ENCODE assay signal across 29 mouse cellular contexts in genomic region chr11:112442639-112443038, GRCm38 (mm10).
"Had no signal": no experiment of that assay in that cellular context is flagged by ENCODE, and none has a peak within 500 bp of the region (broad histone marks: within the 10 kb centered on the region; RNA-seq: fewer than 3 reads in every experiment).

No protein-coding gene starts in this region.

- H3K4me1 ChIP-seq: limb, embryonic 10.5 days; limb, embryonic 12.5 days; limb, embryonic 15.5 days; liver, embryonic 12.5 days; liver, embryonic 13.5 days; liver, embryonic 15.5 days; lung, embryonic 15.5 days; megakaryocyte, embryonic 14.5 days; midbrain, embryonic 10.5 days; midbrain, embryonic 12.5 days; midbrain, embryonic 13.5 days; midbrain, embryonic 15.5 days; neural tube, embryonic 12.5 days; neural tube, embryonic 13.5 days had no signal

- H3K36me3 ChIP-seq: limb, embryonic 10.5 days; limb, embryonic 12.5 days; limb, embryonic 13.5 days; limb, embryonic 15.5 days; liver, embryonic 12.5 days; liver, embryonic 13.5 days; liver, embryonic 15.5 days; lung, embryonic 15.5 days; midbrain, embryonic 10.5 days; midbrain, embryonic 12.5 days; midbrain, embryonic 13.5 days; midbrain, embryonic 15.5 days; neural tube, embryonic 12.5 days; neural tube, embryonic 13.5 days had no signal

- H3K27me3 ChIP-seq: limb, embryonic 12.5 days; limb, embryonic 13.5 days; limb, embryonic 15.5 days; liver, embryonic 12.5 days; liver, embryonic 13.5 days; liver, embryonic 15.5 days; lung, embryonic 15.5 days; megakaryocyte, embryonic 14.5 days; midbrain, embryonic 12.5 days; midbrain, embryonic 13.5 days; midbrain, embryonic 15.5 days; neural tube, embryonic 12.5 days; neural tube, embryonic 13.5 days had no signal

- DNase-seq: left cerebral cortex, postnatal 4 days; liver; liver, embryonic 13.5 days; liver, postnatal 0 days; lung, adult 18-20 months; lung, adult 2 months; lung, embryonic 14.5 days; lung, postnatal 10 days; lung, postnatal 14 days; lung, postnatal 36 days; lung, postnatal 4 days; midbrain, embryonic 14.5 days had no signal

- H3K4me3 ChIP-seq: limb, embryonic 10.5 days; limb, embryonic 12.5 days; limb, embryonic 13.5 days; limb, embryonic 15.5 days; liver, embryonic 12.5 days; liver, embryonic 13.5 days; liver, embryonic 15.5 days; lung, embryonic 15.5 days; megakaryocyte, embryonic 14.5 days; midbrain, embryonic 10.5 days; midbrain, embryonic 12.5 days; midbrain, embryonic 13.5 days; midbrain, embryonic 15.5 days; myocyte; neural tube, embryonic 12.5 days; neural tube, embryonic 13.5 days had no signal

- H3K27ac ChIP-seq: limb, embryonic 10.5 days; limb, embryonic 12.5 days; limb, embryonic 13.5 days; limb, embryonic 15.5 days; liver, embryonic 12.5 days; liver, embryonic 13.5 days; liver, embryonic 14.5 days; liver, embryonic 15.5 days; lung, embryonic 15.5 days; macrophage; midbrain, embryonic 10.5 days; midbrain, embryonic 12.5 days; midbrain, embryonic 13.5 days; midbrain, embryonic 15.5 days; neural tube, embryonic 12.5 days; neural tube, embryonic 13.5 days had no signal
